Mouse (Mus musculus) lung, postnatal 14 days (tissue): ENCODE data around the gene Nr3c2.

ENCODE experiments used
- DNase-seq: peaks from one replicate; pipeline ENCODE4 v3.0.0; 2021

Nr3c2 gene

GRCm38 (mm10) chr8:77261215-77261614 lies 362.0 kb downstream of the Nr3c2 start:
- DNase-seq = no peak

- no peak for DNase-seq
Observed at GRCm38 (mm10) chr8:77262216-77263009, 363.2 kb downstream of the Nr3c2 start.

- DNase-seq = peak; percentile 8
Observed at GRCm38 (mm10) chr8:77267941-77268405, 368.7 kb downstream of the Nr3c2 start.

GRCm38 (mm10) chr8:77272136-77272535 lies 372.9 kb downstream of the Nr3c2 start:
- DNase-seq = no peak

- no peak for DNase-seq
Observed at GRCm38 (mm10) chr8:77275571-77275970, 376.3 kb downstream of the Nr3c2 start.

- DNase-seq = peak; percentile 47
Observed at GRCm38 (mm10) chr8:77276827-77277226, 377.6 kb downstream of the Nr3c2 start.

GRCm38 (mm10) chr8:77278246-77278645 lies 379.0 kb downstream of the Nr3c2 start:
- DNase-seq = no peak

GRCm38 (mm10) chr8:77279977-77280376 lies 380.7 kb downstream of the Nr3c2 start:
- no peak for DNase-seq

- no peak for DNase-seq
Observed at GRCm38 (mm10) chr8:77282605-77283236, 383.5 kb downstream of the Nr3c2 start.

GRCm38 (mm10) chr8:77284473-77284872 lies 385.2 kb downstream of the Nr3c2 start:
- no peak for DNase-seq

GRCm38 (mm10) chr8:77288065-77288464 lies 388.8 kb downstream of the Nr3c2 start:
- no peak for DNase-seq

- DNase-seq = no peak
Observed at GRCm38 (mm10) chr8:77288492-77288891, 389.2 kb downstream of the Nr3c2 start.

- no peak for DNase-seq
Observed at GRCm38 (mm10) chr8:77292120-77292519, 392.9 kb downstream of the Nr3c2 start.

- no peak for DNase-seq
Observed at GRCm38 (mm10) chr8:77292649-77293048, 393.4 kb downstream of the Nr3c2 start.

GRCm38 (mm10) chr8:77294599-77294998 lies 395.4 kb downstream of the Nr3c2 start:
- DNase-seq = no peak
